Mouse (Mus musculus) ovary, postnatal 10 days (tissue): ENCODE measurements at regions not wholly inside any gene's neighbourhood (a gene's known extent, or its start where the extent isn't known, plus 50 kb on each side); places are given as distances from the start of the nearest gene placed in this dataset.

ENCODE experiments used
- DNase-seq: peaks from one replicate; pipeline ENCODE4 v3.0.0; 2022; ENCODE audit warnings: low spot score

GRCm38 (mm10) chr7:67814861-67815260, 55.3 kb upstream of the Synm start:
- DNase-seq = no peak
